Mouse (Mus musculus): ENCODE measurements around the gene Abhd16a. TPM values are rescaled to one million over a fixed set of nuclear protein-coding genes. Genes with fewer than 3 reads are reported as not detected.

Abhd16a gene
- polyA plus RNA-seq, 1 experiment from 2014 or later = 94.8 TPM

DNA sequence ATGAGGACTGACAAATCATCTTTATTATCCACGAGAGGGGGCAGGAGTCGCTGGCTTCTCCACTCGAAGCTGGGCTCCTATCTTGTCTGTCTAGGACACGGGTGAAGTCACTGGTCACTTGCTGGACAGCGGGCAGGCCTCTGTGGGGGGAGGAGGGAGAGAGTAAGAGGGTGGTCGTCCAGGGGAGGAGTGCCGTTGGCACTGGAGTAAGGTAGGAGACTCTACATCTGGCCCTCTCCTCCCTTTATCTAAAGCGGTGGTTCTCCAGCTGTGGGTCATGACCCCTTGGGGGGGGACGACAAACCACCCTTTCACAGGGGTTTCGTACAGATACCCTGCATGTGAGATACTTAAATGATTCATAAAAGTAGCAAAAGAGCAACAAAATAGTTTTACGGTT is 39.9 kb downstream of the Abhd16a start:
- no peak overlapping the region for H3K27ac ChIP-seq
- H3K9ac ChIP-seq = no peak overlapping the region
- H3K4me2 ChIP-seq = no peak overlapping the region
- WGBS = 53% methylated on average over 11 of the region's 11 CpGs
- no peaks in the 10 kb centered on the region for H3K27me3 ChIP-seq
- H3K36me3 ChIP-seq = peaks cover 4% of the 10 kb centered on the region; the same call in 1 of the 2 replicates
- no peaks in the 10 kb centered on the region for H3K9me3 ChIP-seq
- peaks cover 32% of the 10 kb centered on the region for H3K4me1 ChIP-seq
- H3K4me3 ChIP-seq = no peak overlapping the region
- no peak for ATAC-seq (ENCODE audit: borderline replicate concordance, extremely low read depth, low FRiP score, low TSS enrichment)

DNA sequence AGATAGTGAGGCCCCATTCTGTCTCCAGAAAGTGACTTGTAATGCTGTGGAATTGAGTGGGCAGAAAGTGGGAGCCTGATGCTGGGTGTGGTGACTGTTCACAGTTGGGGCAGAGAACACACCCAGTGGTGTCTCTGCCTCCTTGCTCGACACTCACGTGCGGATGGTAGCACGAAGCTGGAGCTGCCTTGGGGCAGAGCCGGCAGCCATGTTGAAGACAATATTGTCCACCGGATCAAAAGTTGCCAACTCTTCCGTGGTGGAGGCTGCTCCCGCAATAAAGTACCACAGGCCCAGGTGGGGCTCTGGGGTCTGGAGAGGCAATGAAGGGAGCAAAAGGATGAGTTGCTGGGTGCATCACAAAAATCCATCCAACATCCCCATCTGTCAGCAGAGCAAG is 42.0 kb downstream of the Abhd16a start:
- Histone ChIP-seq H3K36me3 (no peaks in the 10 kb centered on the region; the same call in 1 of the 2 replicates), H3K4me3 (no peak overlapping the region), H3K27ac (no peak overlapping the region), H3K27me3 (no peaks in the 10 kb centered on the region), H3K4me2 (no peak overlapping the region), H3K9me3 (no peaks in the 10 kb centered on the region), H3K9ac (no peak overlapping the region), H3K4me1 (peaks cover 19% of the 10 kb centered on the region)
- WGBS = 91% methylated on average over 8 of the region's 8 CpGs
- no peak for ATAC-seq (ENCODE audit: borderline replicate concordance, extremely low read depth, low FRiP score, low TSS enrichment)

DNA sequence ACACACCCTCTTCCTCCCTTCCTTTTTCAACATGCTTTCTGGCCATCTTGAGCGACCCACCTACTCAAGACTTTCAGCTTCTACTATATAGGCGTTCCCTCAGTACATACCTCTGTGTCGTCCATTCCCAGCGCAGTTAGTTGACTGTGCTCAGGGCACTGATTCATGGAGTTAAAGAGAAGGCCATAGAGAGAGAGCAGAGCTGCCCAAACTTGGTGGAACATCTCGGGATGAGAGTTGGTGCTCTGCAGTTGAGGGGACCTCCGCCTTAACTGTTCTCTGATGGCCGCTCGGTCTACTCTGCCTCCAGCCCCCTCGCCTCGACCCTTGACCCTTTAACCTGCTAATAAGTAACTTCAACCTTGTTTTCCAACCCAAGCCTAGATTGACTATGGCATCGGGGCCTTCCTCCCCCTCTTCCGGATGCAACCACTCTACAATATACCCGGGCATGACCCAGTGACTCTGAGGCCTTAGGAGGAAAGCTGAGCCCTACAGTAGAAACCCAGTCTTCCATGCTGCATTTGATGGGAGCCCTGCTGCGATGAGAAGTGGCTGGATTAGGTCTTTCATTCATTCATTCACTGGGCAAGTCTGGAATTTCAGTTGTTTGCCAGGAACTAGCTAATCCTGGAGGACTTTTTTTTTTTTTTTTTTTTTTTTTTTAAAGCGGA is 42.6 kb downstream of the Abhd16a start, which contains the start of gene Apom:
Gene Apom (minus strand): TSS at position 551 of the 674 bp plus-strand sequence.
- no peak within 1 kb of the TSS for H3K9ac ChIP-seq
- no peaks in the 10 kb centered on the region; the same call in 1 of the 2 replicates for H3K36me3 ChIP-seq
- peaks cover 23% of the 10 kb centered on the region for H3K4me1 ChIP-seq
- H3K27ac ChIP-seq = no peak within 1 kb of the TSS
- WGBS = 72% methylated on average over 15 of the region's 15 CpGs
- no peak within 1 kb of the TSS for H3K4me3 ChIP-seq
- ATAC-seq (ENCODE audit: borderline replicate concordance, extremely low read depth, low FRiP score, low TSS enrichment) = no peak
- no peak within 1 kb of the TSS for H3K4me2 ChIP-seq
- no peaks in the 10 kb centered on the region for H3K27me3 ChIP-seq
- no peaks in the 10 kb centered on the region for H3K9me3 ChIP-seq

DNA sequence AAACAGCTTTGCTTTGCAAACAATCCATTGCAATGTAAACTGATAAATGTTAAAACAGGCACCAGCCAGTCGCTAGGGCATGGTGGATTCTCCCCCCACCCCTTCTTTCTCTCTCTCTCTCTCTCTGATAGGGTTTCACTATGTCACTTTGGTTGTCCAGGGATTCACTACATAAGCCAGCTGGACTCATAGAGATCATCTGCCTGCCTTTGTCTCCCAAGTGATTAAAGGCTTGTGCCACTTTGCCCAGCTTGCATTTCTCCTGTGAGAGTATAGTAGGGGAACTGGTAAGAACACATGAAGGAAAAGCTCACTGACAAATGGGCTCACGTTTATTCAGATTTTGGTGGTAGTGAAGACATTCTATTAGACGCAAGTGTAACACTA is 43.1 kb downstream of the Abhd16a start:
- Histone ChIP-seq H3K4me1 (peaks cover 23% of the 10 kb centered on the region), H3K4me3 (no peak overlapping the region), H3K9me3 (no peaks in the 10 kb centered on the region), H3K27me3 (no peaks in the 10 kb centered on the region), H3K36me3 (no peaks in the 10 kb centered on the region; the same call in 1 of the 2 replicates), H3K27ac (no peak overlapping the region), H3K9ac (no peak overlapping the region), H3K4me2 (no peak overlapping the region)
- no peak for ATAC-seq (ENCODE audit: borderline replicate concordance, extremely low read depth, low FRiP score, low TSS enrichment)
- WGBS = 60% methylated on average over 3 of the region's 3 CpGs

DNA sequence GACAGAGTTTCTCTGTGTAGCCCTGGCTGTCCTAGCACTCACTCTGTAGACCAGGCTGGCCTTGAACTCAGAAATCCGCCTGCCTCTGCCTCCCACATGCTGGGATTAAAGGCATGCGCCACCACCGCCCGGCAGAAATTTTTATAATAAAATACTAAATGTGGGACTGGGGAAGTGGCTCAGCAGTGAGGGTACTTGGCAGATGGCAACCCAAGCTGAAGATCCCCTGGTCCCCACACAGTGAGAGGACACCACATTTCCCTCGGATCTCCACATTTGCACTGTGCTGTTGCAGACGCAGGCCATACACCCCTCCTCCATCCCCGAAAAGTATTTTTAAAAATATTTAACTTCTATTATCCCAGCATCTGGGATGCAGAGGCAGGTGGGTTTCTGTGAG is 44.5 kb downstream of the Abhd16a start:
- Histone ChIP-seq H3K36me3 (peaks cover 6% of the 10 kb centered on the region), H3K4me1 (peaks cover 19% of the 10 kb centered on the region), H3K27me3 (no peaks in the 10 kb centered on the region), H3K9me3 (no peaks in the 10 kb centered on the region), H3K9ac (no peak overlapping the region), H3K27ac (no peak overlapping the region), H3K4me3 (no peak overlapping the region), H3K4me2 (no peak overlapping the region)
- 95% methylated on average over 7 of the region's 7 CpGs for WGBS
- no peak for ATAC-seq (ENCODE audit: borderline replicate concordance, extremely low read depth, low FRiP score, low TSS enrichment)

DNA sequence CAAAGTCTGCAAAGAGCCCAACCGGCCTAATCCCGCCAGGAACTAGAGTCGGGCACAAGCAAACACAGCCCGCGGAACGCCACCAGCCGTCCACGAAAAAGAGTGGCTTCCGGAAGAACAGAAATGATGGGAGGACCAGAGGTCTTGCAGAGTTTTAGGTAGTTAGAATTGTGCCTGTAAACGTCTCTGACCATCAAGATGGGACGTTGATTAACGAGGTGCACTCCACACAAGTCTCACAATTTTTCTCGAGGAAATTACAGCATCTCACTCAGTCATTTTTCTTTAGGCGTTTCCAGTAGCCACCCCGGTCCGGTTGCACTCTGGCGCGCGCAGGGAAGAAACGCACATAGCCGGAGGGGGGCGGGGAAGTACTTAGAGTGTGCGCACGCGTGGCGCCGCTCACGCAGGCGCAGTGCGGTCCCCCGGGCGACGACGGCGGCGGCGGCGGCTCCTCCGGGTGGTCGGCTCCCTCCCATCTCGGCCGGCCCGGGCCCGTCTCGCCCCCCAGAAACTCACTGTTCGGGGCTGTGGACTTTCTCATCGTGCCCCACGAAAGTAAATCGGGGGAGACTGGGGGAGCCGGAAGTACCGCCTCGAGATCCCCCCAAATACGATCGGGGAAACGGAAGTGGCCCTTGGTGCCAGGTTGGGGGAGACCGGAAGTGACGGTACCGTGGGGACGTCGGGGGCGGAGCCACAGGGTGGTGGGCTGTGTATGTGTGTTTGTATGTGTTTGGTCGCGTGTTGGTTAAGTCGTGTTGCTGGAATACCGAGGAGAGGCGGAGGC is 45.9 kb downstream of the Abhd16a start, which contains the start of gene Bag6:
Gene Bag6 (plus strand): TSS at position 378 of the 790 bp plus-strand sequence.
- H3K36me3 ChIP-seq = peaks cover 21% of the 10 kb centered on the region
- no peaks in the 10 kb centered on the region for H3K27me3 ChIP-seq
- H3K4me2 ChIP-seq = peak within 1 kb of the TSS; percentile 79
- peaks cover 19% of the 10 kb centered on the region for H3K4me1 ChIP-seq
- H3K9me3 ChIP-seq = no peaks in the 10 kb centered on the region
- under 1% methylated on average over 66 of the region's 66 CpGs for WGBS
- peak within 1 kb of the TSS; percentile 94 for H3K27ac ChIP-seq
- peak within 1 kb of the TSS; percentile 78 for H3K9ac ChIP-seq
- ATAC-seq (ENCODE audit: borderline replicate concordance, extremely low read depth, low FRiP score, low TSS enrichment) = peak; percentile 94
- peak within 1 kb of the TSS; percentile 82 for H3K4me3 ChIP-seq

DNA sequence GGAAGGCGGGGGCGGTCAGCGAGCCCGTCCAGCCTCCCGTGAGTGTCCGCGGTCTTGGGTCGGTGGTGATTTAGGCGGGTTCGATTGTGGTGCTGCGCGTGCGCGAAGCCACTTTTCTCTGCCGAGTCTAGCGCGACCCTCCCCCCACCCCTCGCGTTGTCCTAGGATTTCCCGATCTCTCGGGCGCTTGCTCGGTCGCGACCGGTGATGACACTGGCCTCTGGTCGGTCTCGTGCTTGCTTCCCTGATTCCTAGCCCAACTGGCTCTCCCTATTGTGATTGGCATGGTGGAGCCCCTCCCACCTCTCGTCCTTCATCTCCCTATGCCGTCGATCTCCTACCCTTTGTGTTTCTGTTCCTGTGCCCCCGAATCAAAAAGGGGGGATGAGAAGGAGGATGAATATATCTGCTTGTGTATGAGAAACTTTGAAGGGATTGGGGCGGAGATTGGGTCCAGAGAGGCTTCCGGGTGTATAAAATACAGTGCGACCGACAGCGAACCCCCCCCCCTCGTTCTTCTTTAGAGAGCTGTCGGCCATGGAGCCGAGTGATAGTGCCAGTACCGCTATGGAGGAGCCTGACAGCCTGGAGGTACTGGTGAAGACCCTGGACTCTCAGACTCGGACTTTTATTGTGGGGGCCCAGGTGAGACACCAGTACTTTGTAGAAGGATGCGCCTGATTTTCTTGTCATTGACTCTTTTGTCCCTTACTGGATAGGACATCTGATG is 46.7 kb downstream of the Abhd16a start:
- Histone ChIP-seq H3K9ac (peak overlapping the region; percentile 78), H3K4me2 (peak overlapping the region; percentile 79), H3K4me1 (peaks cover 19% of the 10 kb centered on the region), H3K9me3 (no peaks in the 10 kb centered on the region), H3K4me3 (peak overlapping the region; percentile 82), H3K27me3 (no peaks in the 10 kb centered on the region), H3K27ac (peak overlapping the region; percentile 94), H3K36me3 (peaks cover 28% of the 10 kb centered on the region)
- under 1% methylated on average over 43 of the region's 43 CpGs for WGBS
- peak; percentile 53 for ATAC-seq (ENCODE audit: borderline replicate concordance, extremely low read depth, low FRiP score, low TSS enrichment)

DNA sequence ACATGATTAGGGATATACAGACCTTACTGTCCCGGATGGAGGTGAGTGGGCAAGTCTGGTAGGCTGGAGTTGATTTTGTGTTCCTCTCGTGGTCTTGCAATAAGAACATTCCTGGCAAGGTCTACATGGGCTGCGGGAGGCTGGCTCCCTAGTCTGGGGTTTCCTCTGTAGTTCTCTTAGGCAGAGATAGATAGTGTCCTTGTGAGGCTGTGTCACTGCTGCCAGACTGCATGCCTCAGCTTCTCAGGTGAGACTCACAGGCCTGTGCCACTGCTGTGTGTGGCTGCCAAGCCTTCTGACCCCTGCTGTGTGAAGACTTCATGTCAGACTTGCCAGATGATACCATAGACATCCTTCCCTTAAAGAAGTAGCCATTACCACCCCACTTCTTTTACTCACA is 50.2 kb downstream of the Abhd16a start:
- no peaks in the 10 kb centered on the region for H3K27me3 ChIP-seq
- WGBS = 87% methylated on average over 3 of the region's 3 CpGs
- H3K4me2 ChIP-seq = no peak overlapping the region
- H3K27ac ChIP-seq = no peak overlapping the region
- peaks cover 15% of the 10 kb centered on the region for H3K4me1 ChIP-seq
- peaks cover 64% of the 10 kb centered on the region for H3K36me3 ChIP-seq
- no peak overlapping the region for H3K4me3 ChIP-seq
- ATAC-seq (ENCODE audit: borderline replicate concordance, extremely low read depth, low FRiP score, low TSS enrichment) = no peak
- H3K9me3 ChIP-seq = no peaks in the 10 kb centered on the region
- no peak overlapping the region for H3K9ac ChIP-seq

DNA sequence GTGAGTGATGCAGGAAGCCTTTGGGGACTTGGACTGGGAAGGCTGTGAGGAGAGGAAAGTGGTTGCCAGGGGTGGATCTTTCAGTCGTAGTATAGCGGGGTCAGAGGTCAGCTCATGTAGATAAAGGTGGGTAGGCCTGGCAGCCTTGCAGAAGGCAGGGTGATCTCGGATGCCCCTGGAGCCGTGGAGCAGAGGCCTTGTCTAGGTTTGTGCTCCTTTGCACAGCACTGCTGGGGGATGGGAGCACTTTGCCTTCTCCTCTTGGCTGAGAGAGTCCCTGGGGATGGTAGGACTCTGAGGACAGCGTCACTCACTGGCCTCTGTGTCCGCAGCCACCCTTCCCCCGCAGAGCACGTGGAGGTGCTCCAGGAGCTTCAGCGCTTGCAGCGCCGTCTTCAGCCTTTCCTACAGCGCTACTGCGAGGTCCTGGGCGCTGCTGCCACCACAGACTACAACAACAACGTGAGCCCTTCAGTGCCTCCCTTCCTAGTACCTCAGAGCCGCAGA is 51.5 kb downstream of the Abhd16a start:
- 75% methylated on average over 16 of the region's 16 CpGs for WGBS
- H3K4me1 ChIP-seq = peaks cover 15% of the 10 kb centered on the region
- ATAC-seq (ENCODE audit: borderline replicate concordance, extremely low read depth, low FRiP score, low TSS enrichment) = no peak
- H3K9me3 ChIP-seq = no peaks in the 10 kb centered on the region
- H3K9ac ChIP-seq = no peak overlapping the region
- H3K4me3 ChIP-seq = no peak overlapping the region
- no peak overlapping the region for H3K4me2 ChIP-seq
- peaks cover 76% of the 10 kb centered on the region for H3K36me3 ChIP-seq
- H3K27me3 ChIP-seq = no peaks in the 10 kb centered on the region
- H3K27ac ChIP-seq = no peak overlapping the region

DNA sequence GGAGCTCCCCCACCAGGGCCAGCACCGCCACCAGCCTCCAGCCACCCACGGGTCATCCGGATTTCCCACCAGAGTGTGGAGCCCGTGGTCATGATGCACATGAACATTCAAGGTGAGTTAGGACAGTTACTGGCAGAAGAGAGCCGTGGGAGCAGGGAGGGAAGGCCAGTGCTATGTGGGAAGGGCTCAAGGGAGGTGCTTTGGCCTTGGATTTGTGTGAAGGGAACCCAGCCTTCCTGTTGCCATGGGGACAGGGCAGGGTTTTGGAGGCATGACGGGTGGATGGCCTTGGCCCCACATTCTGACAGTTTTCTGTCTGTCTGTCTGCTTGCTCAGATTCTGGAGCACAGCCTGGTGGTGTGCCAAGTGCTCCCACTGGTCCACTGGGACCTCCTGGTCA is 52.9 kb downstream of the Abhd16a start:
- no peak for ATAC-seq (ENCODE audit: borderline replicate concordance, extremely low read depth, low FRiP score, low TSS enrichment)
- Histone ChIP-seq H3K4me1 (peaks cover 5% of the 10 kb centered on the region), H3K4me2 (no peak overlapping the region), H3K36me3 (peaks cover 90% of the 10 kb centered on the region), H3K9ac (no peak overlapping the region), H3K27ac (no peak overlapping the region), H3K27me3 (no peaks in the 10 kb centered on the region), H3K9me3 (no peaks in the 10 kb centered on the region), H3K4me3 (no peak overlapping the region)
- WGBS = 89% methylated on average over 6 of the region's 6 CpGs

DNA sequence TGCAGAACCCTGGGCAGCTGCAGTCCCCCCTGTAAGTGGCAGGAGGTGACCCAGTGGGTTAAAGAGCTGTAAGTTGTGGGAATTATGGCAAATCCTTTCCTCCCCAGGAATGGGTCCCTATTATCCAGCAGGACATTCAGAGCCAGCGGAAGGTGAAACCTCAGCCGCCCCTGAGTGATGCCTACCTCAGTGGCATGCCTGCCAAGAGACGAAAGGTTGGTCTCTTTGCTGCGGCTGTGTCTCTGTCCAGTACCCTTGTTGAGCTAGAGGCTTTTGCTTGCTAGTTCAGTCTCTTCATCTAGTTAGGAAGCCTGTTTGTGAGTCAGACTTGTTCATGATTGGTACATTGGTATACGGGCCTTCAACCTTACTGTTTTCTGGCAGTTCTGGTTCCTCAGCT is 57.1 kb downstream of the Abhd16a start:
- ATAC-seq (ENCODE audit: borderline replicate concordance, extremely low read depth, low FRiP score, low TSS enrichment) = no peak
- no peak overlapping the region for H3K4me2 ChIP-seq
- H3K4me1 ChIP-seq = no peaks in the 10 kb centered on the region
- no peaks in the 10 kb centered on the region for H3K9me3 ChIP-seq
- H3K36me3 ChIP-seq = peaks cover 95% of the 10 kb centered on the region
- H3K27me3 ChIP-seq = no peaks in the 10 kb centered on the region
- WGBS = 83% methylated on average over 5 of the region's 5 CpGs
- H3K27ac ChIP-seq = no peak overlapping the region
- no peak overlapping the region for H3K9ac ChIP-seq
- no peak overlapping the region for H3K4me3 ChIP-seq

Measured in lung, embryonic 15.5 days (tissue).